ENCODE assay signal across 8 mouse cellular contexts in genomic region chr16:28601723-28602122, GRCm38 (mm10).
"Had no signal": no experiment of that assay in that cellular context is flagged by ENCODE, and none has a peak within 500 bp of the region (broad histone marks: within the 10 kb centered on the region; RNA-seq: fewer than 3 reads in every experiment).

No protein-coding gene starts in this region.

- DNase-seq: kidney, postnatal 4 days; lung, embryonic 14.5 days; lung, postnatal 14 days; right cerebral cortex, postnatal 14 days; thymus, adult 2 months; thymus, postnatal 25 days had no signal

- ATAC-seq: liver, embryonic 12.5 days; midbrain, embryonic 15.5 days had no signal
